Mouse (Mus musculus) limb, embryonic 11.5 days (tissue): ENCODE measurements around the gene Hoxc13. TPM values are rescaled to one million over a fixed set of nuclear protein-coding genes. Genes with fewer than 3 reads are reported as not detected.

Source experiments
- ATAC-seq: fragments of 200-750 bp; cut with Nextera tagmentation; 2 replicates; pipeline ENCODE4 v1.8.0; 2017; ENCODE audit warnings: low read depth; ENCODE audit not compliant: insufficient number of reproducible peaks, low FRiP score, low TSS enrichment
- DNase-seq: peaks from one replicate; pipeline ENCODE4 v3.0.0-alpha.2; 2015; ENCODE audit warnings: low spot score
- H3K27ac ChIP-seq: fragments of 300-500 bp; sonication (generic); replicated peaks from 2 replicates; pipeline ENCODE4 v1.5.1; 2014; ENCODE audit warnings: low read depth, mild to moderate bottlenecking, low read length
- H3K27me3 ChIP-seq: fragments of 300-500 bp; sonication (generic); 2 replicates; pipeline ENCODE4 v1.6.1; 2014; ENCODE audit warnings: mild to moderate bottlenecking, low read length, mixed read lengths; ENCODE audit not compliant: control insufficient read depth, insufficient read depth
- H3K36me3 ChIP-seq: fragments of 300-500 bp; sonication (generic); 2 replicates; pipeline ENCODE4 v1.6.1; 2014; ENCODE audit warnings: mild to moderate bottlenecking, low read length, moderate library complexity, mixed read lengths; ENCODE audit not compliant: control insufficient read depth, insufficient read depth
- H3K4me1 ChIP-seq: fragments of 300-500 bp; sonication (generic); 2 replicates; pipeline ENCODE4 v1.6.1; 2014; ENCODE audit warnings: low read length, mixed read lengths; ENCODE audit not compliant: control insufficient read depth, insufficient read depth
- H3K4me2 ChIP-seq: fragments of 300-500 bp; sonication (generic); 2 replicates; pipeline ENCODE4 v1.6.1; 2014; ENCODE audit warnings: low read depth, mild to moderate bottlenecking, moderate library complexity; ENCODE audit not compliant: severe bottlenecking
- H3K4me3 ChIP-seq: fragments of 300-500 bp; sonication (generic); 2 replicates; pipeline ENCODE4 v1.5.1; 2014; ENCODE audit warnings: low read depth, low read length
- H3K9ac ChIP-seq: fragments of 300-500 bp; sonication (generic); 2 replicates; pipeline ENCODE4 v1.6.1; 2014; ENCODE audit warnings: mild to moderate bottlenecking, low read length
- H3K9me3 ChIP-seq: fragments of 300-500 bp; sonication (generic); 2 replicates; pipeline ENCODE4 v1.6.1; 2016; ENCODE audit warnings: low read length; ENCODE audit not compliant: control insufficient read depth
- WGBS: fragments of 180-500 bp; shearing (Covaris S2); extraction: QIAGEN DNeasy Blood & Tissue Kit; methylation state at CpG from one replicate; pipeline ENCODE4 v1.1.7; 2014; 5-methylcytosine and 5-hydroxymethylcytosine counted together
- polyA plus RNA-seq: library from polyadenylated mRNA; unstranded; fragments of >200 nt; fragmentation: Nextera tagmentation; extraction: Ambion mirVana; gene quantifications from 2 replicates; pipeline ENCODE4 v1.2.1, GENCODE M21; 2014

Gene Hoxc13
- polyA plus RNA-seq, result 2.3 and 2.4 TPM in 2 replicates

DNA sequence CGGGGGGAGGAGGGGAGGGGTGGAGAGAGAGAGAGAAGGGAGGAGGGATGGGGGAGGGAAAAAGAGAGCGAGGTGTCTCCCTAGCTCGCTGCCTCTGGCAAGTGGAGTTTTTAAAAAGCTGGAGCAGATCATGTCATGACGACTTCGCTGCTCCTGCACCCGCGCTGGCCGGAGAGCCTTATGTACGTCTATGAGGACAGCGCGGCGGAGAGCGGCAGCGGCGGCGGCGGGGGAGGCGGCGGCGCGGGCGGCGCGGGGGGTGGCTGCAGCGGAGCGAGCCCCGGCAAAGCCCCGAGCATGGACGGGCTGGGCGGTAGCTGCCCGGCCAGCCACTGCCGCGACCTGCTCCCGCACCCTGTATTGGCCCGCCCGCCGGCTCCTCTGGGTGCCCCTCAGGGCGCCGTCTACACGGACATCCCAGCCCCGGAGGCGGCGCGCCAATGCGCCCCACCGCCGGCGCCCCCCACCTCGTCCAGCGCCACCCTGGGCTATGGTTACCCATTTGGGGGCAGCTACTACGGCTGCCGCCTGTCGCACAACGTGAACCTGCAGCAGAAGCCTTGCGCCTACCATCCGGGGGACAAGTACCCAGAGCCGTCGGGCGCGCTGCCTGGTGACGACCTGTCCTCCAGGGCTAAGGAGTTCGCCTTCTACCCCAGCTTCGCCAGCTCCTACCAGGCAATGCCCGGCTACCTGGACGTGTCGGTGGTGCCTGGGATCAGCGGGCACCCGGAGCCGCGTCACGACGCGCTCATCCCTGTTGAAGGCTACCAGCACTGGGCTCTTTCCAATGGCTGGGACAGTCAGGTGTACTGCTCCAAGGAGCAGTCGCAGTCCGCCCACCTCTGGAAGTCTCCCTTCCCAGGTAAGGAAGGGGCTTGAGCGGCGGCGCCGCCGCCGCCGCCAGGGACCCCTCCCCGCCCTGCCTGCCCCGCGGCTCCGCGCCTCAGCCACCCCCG, at the start of gene Hoxc13:
Gene Hoxc13 (plus strand): TSS at position 51 of the 959 bp plus-strand sequence.
- H3K9ac ChIP-seq, result no peak within 1 kb of the TSS
- peaks cover 6% of the 10 kb centered on the region; the same call in 1 of the 2 replicates for H3K4me1 ChIP-seq
- H3K27me3 ChIP-seq, result peaks cover 94% of the 10 kb centered on the region
- peak; percentile 35 for ATAC-seq
- peak; percentile 70 for DNase-seq
- no peaks in the 10 kb centered on the region for H3K36me3 ChIP-seq
- WGBS, result 1% methylated on average over 68 of the region's 88 CpGs
- no peak within 1 kb of the TSS for H3K27ac ChIP-seq
- peak within 1 kb of the TSS; percentile 15; the same call in 1 of the 2 replicates for H3K4me3 ChIP-seq
- H3K4me2 ChIP-seq, result peak within 1 kb of the TSS; percentile 32
- no peaks in the 10 kb centered on the region for H3K9me3 ChIP-seq

DNA sequence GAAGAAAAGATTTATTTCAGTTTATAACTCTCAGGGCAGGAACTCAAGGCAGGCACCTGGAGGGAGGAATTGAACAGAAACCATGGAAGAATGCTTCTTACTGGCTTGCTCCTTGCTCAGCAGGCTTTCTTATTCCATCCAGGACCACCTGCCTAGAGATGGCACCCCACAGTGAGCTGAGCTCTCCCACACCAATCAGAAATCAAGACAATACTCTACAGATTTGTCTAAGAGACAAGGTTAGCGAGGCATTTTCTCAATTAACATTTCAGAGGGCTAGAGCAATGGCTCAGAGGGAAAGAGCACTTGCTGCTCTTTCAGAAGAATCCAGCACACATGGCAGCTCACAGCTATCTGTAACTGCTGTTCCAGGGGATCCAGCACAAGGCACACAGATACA, 35.1 kb upstream of the Hoxc13 start:
- 36% methylated on average over 1 of the region's 1 CpGs for WGBS
- Histone ChIP-seq H3K4me1 (no peaks in the 10 kb centered on the region), H3K36me3 (no peaks in the 10 kb centered on the region), H3K4me3 (no peak overlapping the region), H3K9me3 (no peaks in the 10 kb centered on the region), H3K9ac (no peak overlapping the region), H3K27ac (no peak overlapping the region), H3K4me2 (no peak overlapping the region), H3K27me3 (no peaks in the 10 kb centered on the region)
- DNase-seq (no peak), ATAC-seq (no peak)

DNA sequence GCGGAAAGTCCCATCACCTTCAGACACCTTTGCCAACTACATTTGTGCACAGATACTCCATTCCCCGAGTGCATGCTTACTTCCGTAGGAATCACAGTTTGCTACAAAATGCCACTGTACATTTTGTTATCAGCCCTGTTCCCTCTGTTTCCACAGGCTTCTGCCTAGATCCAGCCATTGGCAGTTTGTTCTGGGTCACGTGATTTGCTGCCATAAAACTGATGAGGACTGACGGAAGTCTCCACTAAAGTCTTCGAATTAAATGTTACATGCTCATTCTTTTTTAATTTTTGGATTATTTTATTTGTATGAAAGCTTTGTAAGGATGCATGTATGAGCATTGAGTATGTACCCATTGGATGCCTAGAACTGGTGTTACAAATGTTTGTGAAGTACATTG, 25.8 kb upstream of the Hoxc13 start:
- 80% methylated on average over 6 of the region's 6 CpGs for WGBS
- Histone ChIP-seq H3K4me2 (no peak overlapping the region), H3K36me3 (no peaks in the 10 kb centered on the region), H3K27me3 (no peaks in the 10 kb centered on the region), H3K4me3 (no peak overlapping the region), H3K9me3 (no peaks in the 10 kb centered on the region), H3K4me1 (no peaks in the 10 kb centered on the region), H3K9ac (no peak overlapping the region), H3K27ac (no peak overlapping the region)
- DNase-seq (no peak), ATAC-seq (no peak)

DNA sequence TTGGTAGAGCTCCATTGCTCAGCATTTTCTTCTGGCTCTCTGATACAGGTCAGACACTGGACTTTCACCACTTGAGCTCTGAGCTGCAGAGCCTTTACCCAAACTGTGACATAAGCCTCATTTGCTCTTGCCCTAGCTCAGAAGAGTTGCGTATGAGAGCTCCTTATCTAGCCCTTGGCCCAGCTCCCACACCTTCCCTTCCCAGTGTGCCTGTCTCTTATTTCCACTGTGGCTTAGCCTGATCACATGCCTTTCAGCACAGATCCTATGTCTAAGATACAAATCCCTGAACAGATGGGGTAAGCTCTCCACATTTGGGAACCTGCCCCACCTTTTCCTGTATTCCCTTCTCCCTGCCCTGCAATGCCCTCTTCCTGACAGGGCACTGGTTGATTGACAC, 16.0 kb upstream of the Hoxc13 start:
- Histone ChIP-seq H3K27me3 (peaks cover 36% of the 10 kb centered on the region), H3K4me1 (no peaks in the 10 kb centered on the region), H3K9ac (no peak overlapping the region), H3K4me2 (no peak overlapping the region), H3K9me3 (no peaks in the 10 kb centered on the region), H3K36me3 (no peaks in the 10 kb centered on the region), H3K4me3 (no peak overlapping the region), H3K27ac (no peak overlapping the region)
- 56% methylated on average over 1 of the region's 1 CpGs for WGBS
- DNase-seq (no peak), ATAC-seq (no peak)

DNA sequence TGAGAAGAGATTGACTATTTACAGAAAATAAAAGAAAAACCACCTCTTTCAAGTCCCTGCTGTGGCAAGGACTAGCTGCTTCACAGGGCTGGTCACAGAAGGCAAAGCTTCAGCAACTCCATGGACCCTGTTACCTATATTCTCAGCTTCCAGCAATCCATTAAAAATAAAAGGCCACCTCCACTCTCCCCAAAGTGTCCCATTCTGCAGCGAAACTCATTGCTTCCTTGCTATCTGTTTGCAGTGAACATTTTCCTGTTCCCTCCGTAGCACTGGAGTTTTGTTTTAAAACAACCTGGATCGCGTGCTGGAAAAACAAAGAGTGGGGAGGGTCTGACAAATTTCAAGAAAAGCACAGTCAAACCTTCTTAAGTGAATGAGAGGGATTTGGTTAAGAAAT, 11.4 kb upstream of the Hoxc13 start:
- peaks cover 2% of the 10 kb centered on the region; the same call in 1 of the 2 replicates for H3K4me1 ChIP-seq
- H3K9me3 ChIP-seq, result no peaks in the 10 kb centered on the region
- H3K4me3 ChIP-seq, result no peak overlapping the region
- no peaks in the 10 kb centered on the region for H3K36me3 ChIP-seq
- H3K4me2 ChIP-seq, result no peak overlapping the region
- no peak overlapping the region for H3K9ac ChIP-seq
- no peak overlapping the region for H3K27ac ChIP-seq
- H3K27me3 ChIP-seq, result peaks cover 69% of the 10 kb centered on the region
- ATAC-seq (no peak), DNase-seq (peak; percentile 46)
- WGBS, result 1% methylated on average over 4 of the region's 4 CpGs

DNA sequence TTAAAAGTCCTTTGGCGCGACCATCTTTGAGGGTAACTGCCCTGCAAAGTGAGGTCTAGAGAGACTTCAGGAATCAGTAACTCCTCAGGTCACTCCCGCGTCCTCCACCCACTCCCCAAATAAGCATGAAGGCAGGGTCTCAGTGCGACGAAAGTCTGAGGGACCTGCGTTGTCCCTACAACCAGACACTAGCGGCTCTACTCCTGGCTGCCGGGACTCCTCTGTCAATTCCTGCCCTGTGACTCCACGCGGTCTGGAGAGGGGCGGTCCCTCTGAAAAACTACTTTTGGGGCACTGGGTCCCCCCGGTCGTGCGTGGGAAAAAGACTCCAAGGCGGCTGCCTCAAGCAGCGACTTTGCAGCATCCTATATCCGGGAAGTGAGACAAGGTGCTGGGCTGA, 10.9 kb upstream of the Hoxc13 start:
- DNase-seq (peak; percentile 70), ATAC-seq (no peak)
- Histone ChIP-seq H3K4me1 (peaks cover 2% of the 10 kb centered on the region; the same call in 1 of the 2 replicates), H3K4me2 (peak overlapping the region; percentile 8; the same call in 1 of the 2 replicates), H3K4me3 (no peak overlapping the region), H3K9ac (no peak overlapping the region), H3K9me3 (no peaks in the 10 kb centered on the region), H3K27ac (no peak overlapping the region), H3K36me3 (no peaks in the 10 kb centered on the region), H3K27me3 (peaks cover 74% of the 10 kb centered on the region)
- WGBS, result under 1% methylated on average over 18 of the region's 18 CpGs

DNA sequence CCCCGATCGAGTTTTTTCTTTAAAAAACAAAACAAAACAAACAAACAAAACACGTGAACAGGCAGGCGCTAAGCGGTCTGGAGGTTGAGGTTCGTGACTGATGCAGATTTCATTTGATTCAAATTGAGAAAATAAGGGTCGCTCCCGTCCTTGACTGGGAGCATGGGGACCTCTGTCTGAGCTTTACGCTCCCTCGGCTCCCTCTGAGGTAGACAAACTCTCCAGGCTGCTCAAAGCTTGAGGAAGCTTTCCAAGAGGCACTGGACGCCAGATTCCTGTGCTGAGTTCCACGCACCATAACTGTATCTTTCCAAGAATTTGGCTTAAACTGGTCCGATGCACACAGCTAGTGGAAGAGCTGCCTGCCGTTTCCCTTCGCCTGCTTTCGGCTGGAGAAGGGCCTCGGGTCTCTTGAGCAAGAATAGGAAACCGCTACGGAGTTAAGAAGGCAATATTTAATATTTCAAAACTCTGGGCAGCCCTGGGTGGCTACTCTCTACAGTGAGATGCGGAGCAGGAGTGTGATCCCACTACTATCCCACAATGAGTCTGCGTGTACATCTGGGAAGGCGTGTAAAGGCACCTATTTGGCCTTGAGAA, 10.3 kb upstream of the Hoxc13 start:
- Histone ChIP-seq H3K4me3 (no peak overlapping the region), H3K4me2 (no peak overlapping the region), H3K9me3 (no peaks in the 10 kb centered on the region), H3K27ac (no peak overlapping the region), H3K9ac (no peak overlapping the region), H3K27me3 (peaks cover 73% of the 10 kb centered on the region), H3K4me1 (peaks cover 2% of the 10 kb centered on the region; the same call in 1 of the 2 replicates), H3K36me3 (no peaks in the 10 kb centered on the region)
- ATAC-seq (no peak), DNase-seq (peak; percentile 71)
- WGBS, result 1% methylated on average over 22 of the region's 22 CpGs

DNA sequence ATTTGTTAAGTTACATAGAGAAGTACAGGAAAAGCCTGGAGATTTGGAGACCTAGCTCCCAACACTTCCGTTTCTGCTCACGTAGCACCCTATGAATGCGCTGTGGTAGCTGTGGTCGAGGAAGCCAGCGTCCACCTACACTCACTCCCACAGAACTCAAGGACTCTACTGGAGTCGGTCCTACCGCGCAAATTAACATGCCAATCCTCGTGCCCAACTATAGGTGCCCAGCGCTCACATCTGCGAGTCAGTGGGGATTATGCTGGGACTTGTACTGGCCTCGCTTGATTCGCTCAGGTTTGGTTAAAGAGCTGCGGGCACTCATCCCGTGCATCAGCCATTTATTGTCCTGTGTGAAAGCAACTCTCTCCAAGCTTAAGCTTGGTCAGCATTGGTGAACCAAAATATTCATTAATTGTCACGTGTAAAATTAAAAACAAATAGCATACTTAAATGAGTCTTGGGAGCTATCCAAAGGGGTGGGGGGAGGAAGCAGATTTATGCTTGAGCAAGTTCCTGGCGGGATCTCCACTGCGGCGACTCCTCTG, 7.8 kb upstream of the Hoxc13 start:
- no peak overlapping the region for H3K4me3 ChIP-seq
- no peaks in the 10 kb centered on the region for H3K9me3 ChIP-seq
- H3K27ac ChIP-seq, result no peak overlapping the region
- peak; percentile 54 for DNase-seq
- no peak overlapping the region for H3K4me2 ChIP-seq
- H3K27me3 ChIP-seq, result peaks cover 84% of the 10 kb centered on the region
- H3K36me3 ChIP-seq, result no peaks in the 10 kb centered on the region
- ATAC-seq, result no peak
- WGBS, result under 1% methylated on average over 19 of the region's 19 CpGs
- no peak overlapping the region for H3K9ac ChIP-seq
- H3K4me1 ChIP-seq, result peaks cover 2% of the 10 kb centered on the region; the same call in 1 of the 2 replicates
